Mouse (Mus musculus) small intestine, adult 10 weeks (tissue): ENCODE measurements around the gene Manbal. TPM values are rescaled to one million over a fixed set of nuclear protein-coding genes. Genes with fewer than 3 reads are reported as not detected.

Experiments
- polyA plus RNA-seq: library from polyadenylated mRNA; stranded (reverse); fragments of 350-450 nt; fragmentation: Illumina TruSeq; extraction: RNeasy Lipid Tissue Mini Kit (QIAGEN cat#74804); gene quantifications from one replicate; pipeline ENCODE4 v1.2.3, GENCODE M21; 2014; ENCODE audit warnings: low replicate concordance

Gene Manbal
- polyA plus RNA-seq, result 2.8 TPM

DNA sequence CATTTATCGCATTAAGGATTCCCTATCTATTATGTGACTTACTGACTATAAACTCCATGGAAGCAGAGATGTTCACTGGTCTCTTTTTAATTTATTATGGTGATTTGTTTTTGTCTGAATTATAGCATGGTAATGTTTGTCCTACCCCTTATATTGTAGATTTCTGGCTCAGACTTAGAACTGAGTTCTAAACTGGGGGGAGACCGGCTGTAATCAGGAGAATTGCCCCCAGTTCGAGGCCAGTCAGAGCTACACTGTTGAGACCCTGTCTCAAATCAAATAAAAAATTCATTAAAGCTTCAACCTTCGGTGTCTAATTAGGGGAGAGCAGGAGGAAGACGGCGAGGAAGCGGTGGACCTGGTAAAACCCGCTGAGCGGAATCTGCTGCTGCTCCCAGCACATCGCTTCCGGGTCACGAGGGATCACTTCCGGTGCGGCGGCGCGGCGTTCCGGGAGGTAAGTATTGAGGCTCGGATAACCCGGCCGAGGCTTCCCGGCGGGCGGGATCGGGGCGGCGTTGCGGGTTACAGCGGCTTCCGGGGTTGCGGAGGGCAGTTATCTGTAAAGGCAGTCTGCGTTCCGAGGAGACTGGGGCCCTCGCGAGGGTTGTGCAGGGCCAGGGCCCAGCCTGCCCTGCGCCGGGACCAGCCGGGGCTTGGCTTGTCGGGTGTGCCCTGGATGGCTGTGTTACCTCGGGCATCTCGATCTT, at the start of gene Manbal:
TSS of gene Manbal (plus strand) at position 411 of the 710 bp plus-strand sequence.

DNA sequence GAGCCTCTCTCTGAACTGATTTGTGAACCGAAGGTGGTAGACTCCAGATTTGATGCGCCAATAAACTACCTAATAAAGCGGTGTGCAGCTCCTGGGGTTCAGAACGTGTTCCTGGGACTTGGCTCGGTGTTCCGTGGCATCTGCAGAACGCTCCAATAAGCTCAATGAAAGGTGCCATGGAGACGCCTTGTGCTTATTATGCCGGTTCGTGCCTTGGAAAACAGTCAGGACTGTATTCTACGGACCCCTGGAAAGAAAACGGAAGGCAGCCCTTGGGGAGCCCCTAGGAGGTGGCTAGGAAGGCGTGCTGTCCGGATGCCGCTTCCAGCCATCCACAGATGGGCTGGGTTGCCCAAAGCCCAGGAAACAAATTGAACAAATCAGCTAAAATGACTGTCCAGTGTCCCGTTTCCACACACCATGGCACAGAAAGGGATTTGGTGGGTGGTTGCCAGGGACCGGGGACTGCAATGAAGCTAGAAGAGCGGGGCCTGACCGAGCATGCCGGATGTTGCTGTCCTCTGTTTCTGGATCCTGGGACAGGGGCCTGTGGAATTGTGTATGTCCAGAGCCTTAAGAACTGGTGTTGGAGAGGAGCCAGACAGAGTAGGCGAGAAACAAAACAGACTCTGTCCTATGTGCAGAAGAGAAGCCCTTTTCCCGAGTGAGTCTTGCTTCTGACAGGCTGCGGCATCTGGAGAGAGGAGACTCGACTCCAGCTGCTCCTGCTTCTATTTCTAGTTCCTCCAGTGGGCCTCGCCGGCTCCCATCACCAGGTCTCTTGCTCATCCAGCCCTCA, 19.8 kb upstream of the Manbal start, which contains the start of gene Ghrh:
TSS of gene Ghrh (minus strand) at position 146 of the 799 bp plus-strand sequence.

DNA sequence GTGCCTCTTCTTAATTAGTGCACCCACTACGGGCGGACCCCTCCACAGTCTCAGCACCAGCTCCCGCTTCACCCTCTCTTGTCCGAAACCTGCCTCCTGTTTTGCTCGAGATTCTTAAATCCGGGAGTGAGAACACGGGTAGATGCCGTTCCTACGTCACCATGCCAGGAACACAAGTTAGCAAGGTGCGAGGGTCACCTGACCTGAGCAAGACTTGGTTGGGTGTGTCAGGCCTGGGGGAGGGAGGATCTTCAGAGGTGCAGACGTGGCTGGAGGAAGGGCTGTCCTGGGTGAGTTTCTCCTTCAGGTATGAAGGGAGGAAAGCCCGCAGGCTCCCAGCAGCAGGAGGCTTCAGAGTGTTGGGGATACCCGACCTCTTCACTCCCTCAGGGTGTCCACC, 50.8 kb downstream of the Manbal start, which contains the start of gene Src:
TSS of gene Src (plus strand) at position 239 of the 400 bp plus-strand sequence.

Other genes with a start within 250 kb of the Manbal start
- gene Samhd1, start 232.3 kb upstream of the Manbal start, polyA plus RNA-seq, result 442 TPM
- 47.4 TPM for gene Rbl1, start 163.1 kb upstream of the Manbal start, polyA plus RNA-seq
- gene Rpn2, start 88.6 kb upstream of the Manbal start, polyA plus RNA-seq, result 162 TPM
- not detected for gene Mroh8, start 88.0 kb upstream of the Manbal start, polyA plus RNA-seq
- gene Ghrh, start 20.1 kb upstream of the Manbal start, polyA plus RNA-seq, result not detected
- gene Src, start 50.9 kb downstream of the Manbal start, polyA plus RNA-seq, result 4.9 TPM
- 0.67 TPM for gene Nnat, start 192.5 kb downstream of the Manbal start, polyA plus RNA-seq
- gene Blcap, start 203.7 kb downstream of the Manbal start, polyA plus RNA-seq, result 26.0 TPM